Mouse (Mus musculus): ENCODE measurements at regions not wholly inside any gene's neighbourhood (a gene's known extent, or its start where the extent isn't known, plus 50 kb on each side); places are given as distances from the start of the nearest gene placed in this dataset.
"Not testable (repeated sequence)": the region's sequence is repeated elsewhere in the genome, so short reads cannot be mapped to it uniquely, and the experiment has no call there.

DNA sequence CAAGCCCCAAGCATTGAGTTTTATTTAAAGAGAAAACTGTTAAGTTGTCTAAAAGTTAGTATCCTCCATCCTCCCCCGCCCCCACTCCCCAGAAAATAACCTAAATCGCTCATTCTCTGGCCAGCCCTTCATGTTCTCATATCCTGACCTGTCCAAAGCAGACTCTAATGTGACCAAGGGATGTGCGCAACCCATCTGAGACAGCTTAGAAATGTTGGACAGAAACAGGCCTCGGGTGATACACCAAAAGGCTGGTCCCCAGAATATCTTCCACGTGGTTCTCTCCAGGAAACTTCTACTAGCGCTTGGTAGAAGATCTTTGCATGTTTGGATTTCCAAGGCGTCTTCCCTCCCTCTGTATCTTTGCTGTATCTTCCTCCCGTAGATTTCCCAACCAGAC lies 482.8 kb downstream of the Tns1 start:
- no peak for DNase-seq

DNA sequence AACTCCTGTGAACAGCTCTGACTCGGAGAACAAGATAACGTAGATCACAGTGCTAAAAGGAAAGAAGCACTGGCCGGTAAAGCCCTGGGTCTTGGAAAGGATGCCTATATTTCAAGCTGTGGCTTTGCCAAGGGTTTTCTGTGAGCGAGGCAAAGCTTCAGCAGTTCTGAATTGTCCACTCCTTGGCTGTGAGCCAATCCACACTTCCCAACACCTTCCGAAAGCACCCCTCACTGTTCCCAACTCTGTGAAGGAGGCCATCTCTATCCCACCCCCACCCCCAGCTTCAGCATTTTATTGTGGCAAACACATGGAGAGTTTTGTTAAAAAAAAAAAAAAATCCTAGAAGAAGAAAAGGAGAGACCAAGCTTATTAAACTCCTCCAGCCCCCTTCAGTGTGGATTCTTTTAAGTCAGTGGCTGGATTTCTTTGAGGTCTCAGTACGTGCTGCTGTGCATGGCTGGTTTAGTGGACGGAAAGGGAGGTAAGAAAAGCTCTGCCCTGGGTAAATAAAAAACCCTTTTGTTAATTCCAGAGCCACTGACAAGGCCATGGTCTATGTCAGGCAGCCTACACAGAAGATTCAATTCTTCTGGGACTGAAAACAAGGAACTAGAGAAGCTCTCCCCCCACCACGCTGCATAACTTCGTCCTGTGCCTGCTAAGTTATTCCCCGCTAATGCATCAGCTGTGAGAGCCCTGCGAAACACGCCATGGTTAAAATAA lies 483.4 kb downstream of the Tns1 start:
- DNase-seq: peak; percentile 32

DNA sequence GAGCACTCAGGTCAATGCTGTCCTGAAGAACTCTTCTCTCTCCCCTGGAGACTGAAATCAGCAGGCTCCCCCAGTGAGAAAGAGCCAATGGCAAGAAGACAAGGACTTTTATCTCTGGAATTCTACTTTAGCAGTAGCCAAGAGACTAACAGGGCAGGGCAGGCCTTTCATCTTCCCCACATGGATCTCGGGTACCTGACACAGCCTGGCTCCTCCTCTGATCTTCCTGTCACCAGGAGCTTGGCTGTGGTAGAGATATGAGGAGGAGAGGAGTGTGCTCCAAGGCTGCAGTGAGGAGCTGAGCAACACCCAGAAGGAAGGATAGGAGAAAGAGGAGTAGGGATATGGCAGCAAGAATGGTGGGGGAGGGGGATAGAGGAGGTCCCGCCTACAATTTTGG lies 488.5 kb downstream of the Tns1 start:
- no peak for DNase-seq

DNA sequence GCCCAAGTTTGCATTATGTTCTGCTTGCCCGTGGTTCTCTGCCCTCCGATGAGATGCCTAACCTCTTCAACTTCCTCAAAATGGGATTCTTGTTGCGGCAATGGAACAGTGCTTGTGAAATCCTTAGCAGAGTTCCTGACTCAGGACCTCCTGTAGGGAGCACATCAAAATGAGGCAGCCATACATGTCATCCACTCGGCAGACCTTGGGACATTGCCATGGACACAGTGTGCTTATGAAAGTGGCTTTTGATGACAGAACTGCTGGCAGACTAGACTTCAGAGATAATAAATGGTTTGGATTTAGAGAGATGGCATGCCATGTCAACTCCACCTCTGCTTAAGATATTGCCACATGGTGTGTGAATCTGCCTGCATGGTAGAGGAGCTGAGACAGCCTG lies 489.4 kb downstream of the Tns1 start:
- no peak for DNase-seq

DNA sequence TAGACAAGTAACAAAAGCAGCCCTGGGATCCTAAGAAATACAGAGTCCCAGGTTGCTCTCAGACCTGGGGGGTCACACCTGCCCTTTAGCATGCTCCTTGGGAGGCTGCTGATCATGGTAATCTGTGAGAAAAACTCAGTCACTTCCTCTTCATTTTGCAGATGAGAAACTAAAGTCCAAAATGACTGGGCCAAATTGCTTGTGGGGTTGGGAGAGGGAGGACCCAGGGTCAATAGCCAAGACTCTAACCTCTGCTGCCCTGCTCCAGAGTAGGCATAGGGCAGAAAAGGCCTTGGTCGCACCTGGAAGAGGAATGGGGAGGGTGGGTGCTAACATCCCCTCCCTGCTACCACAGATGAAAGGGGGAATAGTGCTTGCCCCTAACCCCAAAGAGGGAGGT lies 491.2 kb downstream of the Tns1 start:
- DNase-seq: no peak

DNA sequence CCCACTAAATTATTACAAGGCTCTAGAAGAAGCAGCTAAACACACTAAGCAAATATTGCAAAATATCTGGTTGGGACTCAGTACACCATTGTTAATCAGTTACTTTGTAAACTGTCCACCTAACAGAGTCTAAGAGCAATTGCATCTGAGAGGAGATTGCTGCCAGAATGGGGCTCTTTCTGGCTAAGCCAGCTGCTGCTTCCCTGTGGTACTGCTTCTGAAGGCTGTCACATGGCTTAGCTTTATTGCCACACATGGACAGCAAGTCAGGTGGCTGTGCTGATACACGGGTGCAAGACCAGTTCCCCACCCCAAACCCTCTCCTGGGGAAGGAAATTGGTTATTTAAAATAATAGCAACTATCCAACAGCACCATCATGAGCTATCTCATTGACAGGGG lies 493.9 kb downstream of the Tns1 start:
- DNase-seq: no peak

DNA sequence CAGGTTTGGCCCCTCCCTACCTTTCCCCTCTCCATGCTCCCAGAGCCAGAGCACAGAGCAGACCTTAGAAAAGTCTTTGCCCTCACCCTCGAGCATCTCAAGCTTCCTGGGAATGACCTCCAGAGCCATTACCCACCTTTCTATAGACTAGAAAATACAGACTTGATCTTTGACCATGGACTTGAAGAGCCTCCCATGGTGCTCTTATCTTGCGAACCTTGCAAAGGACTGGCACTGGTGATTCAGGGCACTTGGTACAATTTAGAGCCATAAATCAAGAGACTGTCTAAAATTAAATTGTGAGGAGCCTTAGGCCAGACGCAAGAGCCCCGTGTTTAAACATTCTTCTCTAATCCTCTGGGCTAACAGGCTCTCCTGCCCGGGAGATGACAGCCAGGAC lies 498.9 kb downstream of the Tns1 start:
- no peak for DNase-seq

DNA sequence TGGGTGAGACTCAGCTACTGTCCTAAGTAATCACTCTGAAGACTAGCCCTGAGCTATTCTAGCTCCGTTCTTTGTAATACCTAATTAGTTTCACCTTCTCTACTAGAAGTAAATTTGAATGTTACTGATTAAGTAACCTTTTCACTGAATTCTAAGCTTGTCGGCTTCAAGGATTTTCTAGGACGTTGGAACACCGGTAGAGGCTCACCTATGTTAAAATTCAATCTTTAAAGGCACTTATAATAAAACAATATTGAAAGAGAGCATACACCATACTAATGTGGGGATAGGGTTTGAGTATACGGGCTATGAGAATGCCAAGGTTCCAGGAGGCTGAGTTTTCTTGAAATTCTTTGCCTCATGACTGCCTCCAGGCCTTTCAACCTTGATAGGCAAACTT lies 503.1 kb downstream of the Tns1 start:
- not testable (repeated sequence) for DNase-seq

DNA sequence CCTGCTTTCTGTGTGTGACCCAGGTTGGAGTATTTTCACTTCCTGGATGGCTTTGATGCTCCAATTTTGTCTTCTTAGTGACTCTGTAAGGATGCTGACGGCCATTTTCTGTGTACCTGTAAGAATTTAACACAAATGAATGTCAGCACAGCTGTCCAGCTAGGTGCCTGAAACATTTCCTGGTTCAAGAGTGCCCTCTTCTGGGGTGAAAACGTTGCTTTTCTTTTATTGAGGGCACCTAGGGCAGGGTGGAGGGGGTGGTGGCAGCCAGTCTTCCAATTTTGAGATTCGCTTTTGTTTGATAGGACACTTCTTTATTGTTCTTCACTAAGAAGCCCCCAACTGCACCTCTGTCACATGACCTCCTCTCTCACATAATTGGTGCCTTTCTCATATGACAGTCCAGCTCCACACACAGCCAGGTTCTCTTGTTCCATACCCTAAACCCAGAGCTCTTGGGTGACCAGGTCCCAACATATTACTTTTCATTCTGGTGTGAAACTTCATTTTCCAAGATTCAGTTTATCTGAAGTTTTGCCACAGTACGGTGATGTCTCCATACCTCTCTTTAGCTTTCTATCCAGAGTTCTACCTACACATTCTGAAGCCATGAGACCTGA lies 505.6 kb downstream of the Tns1 start:
- DNase-seq: peak; percentile 74

DNA sequence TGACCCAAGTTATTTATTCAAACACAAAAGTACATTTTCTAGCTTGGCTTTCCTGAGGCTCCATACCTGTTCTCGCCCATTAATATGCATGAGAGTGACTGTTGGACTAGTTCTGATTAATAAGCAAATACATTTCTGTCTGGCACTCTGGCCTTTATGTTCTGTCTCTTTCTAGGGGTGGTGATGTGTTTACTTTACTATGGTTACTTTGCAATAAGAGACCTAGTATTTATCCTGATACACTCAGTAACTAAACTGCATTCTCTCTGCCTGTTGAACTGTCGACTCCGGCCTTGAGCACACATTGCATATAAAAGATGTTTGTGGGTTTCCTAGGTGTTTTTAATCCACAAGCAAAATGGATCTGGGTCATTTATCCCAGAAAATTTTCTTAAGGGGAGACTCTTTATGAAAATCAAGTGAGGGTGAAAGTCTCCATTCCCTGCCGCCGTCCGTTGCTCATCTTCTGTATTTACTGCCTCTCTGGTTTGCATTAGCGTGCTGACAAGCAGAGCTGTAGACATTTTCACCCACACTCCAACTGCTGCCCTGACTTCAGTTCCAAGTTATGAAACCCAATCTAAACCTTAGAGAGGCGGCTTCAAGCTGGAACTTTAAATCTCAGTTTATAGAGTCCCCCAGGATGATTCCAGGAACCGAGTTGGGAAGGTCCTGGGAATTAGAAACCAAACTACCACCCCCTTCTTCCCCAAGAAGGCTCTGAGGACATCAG lies 530.4 kb downstream of the Tns1 start:
- DNase-seq: no peak

DNA sequence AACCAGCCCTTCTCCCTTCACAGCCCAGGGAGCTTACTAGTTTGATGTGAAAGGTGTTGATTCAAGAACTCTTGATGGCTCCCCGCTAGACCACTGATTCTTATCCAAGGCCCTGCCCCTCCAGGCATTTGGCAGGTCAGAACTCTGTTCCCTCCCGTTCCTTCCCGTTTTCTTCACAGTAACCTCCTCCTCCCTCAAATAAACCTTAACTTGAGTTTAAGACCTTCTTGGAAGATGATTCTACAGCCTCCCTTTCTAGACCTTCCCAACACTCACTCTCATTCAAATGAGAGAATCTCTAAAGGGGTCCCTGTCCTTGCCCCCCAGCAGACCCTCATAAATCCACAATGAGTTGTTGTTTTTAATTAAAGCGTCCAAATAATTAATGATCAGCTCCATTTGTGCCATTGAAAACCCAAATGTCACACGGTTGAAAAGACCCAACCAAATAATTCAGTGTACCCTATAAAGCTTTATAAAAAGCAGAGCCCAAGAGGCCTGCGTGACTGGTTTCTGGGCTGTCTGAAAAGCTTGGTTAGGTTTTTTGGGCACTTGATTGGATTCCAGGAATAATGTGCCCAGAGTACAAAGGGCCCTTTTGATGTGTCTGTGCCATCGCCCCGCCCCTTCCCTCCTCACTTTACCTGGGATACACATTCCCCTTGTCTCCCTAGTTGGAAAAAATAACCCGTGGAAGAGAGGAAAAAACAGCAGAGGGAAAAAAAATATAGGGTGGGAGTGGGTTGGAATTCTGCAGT lies 532.7 kb downstream of the Tns1 start:
- peak; percentile 24 for DNase-seq

DNA sequence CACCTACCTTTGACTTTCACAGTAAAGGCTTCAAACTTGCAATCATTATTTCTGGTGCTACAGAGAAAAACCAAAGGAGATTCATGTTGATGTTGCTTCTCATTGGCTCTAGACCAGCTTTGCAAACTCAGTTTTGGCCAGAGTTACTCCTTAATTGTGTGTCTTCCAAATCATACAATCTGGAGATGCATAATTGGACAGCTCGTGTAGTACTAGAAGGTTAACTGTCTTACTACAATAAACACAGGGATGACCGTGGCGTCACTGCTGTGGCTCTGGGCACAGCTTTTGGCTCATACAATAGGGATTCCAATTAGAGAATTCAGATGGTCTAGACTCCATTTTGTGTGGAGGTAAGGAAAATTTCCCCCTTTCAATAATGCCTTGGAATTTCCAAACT lies 544.6 kb downstream of the Tns1 start:
- no peak for DNase-seq

DNA sequence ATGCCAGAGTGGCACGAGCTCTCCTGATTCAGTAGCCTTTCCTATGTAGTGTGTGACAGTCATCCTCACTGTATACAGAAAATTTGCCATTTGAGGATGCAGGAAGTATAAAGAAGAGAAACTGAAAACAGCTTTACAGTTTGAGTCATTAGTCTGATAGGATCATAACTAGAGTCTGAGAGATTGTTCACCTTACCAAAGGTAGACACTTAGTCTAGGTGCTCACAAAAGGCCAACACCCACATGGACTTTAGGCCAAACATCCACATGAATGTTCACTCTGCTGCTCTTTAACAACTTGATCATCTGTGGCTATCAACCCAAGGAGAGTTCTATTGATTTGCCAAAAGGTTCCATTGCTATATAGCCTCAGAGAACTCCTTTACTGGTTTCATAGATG lies 547.2 kb downstream of the Tns1 start:
- no peak for DNase-seq

DNA sequence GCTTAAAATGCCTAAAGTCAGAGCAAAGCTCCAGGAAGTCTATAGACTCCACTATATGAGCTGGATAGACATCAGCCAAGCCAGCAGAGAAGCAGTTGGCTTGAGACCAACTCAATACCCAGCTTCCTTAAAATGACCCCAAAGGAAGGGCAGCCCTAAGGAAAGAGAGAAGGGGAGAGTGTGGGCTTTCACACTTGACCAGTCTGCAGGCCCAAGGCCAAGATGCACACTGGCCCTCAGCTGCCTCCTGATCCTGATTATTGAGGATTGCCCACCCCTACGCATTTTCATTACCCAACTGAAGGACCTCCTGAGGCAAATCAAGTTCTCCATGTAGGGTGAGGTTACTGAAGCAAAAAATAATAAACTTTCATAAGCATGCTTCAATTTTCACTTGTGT lies 548.6 kb downstream of the Tns1 start:
- peak; percentile 16 for DNase-seq

DNA sequence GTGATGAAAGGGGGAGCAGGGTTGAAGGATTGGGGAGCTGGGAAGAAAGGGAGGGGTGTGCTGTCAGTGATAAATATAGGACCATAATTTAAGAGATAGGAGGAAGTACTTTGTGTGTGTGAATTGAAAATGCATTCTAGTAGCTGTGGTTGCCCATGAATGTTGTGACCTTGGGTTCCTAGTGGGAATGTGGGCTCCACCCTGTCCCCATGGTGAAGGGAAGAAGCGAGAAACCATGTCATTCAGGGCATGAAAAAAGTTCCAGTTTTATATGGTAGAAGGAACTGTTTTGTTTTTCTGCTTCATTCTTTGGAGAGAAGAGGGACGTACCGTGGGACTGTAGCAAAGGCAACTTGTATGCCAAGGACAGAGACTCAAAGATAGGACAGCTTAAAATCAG lies 553.3 kb downstream of the Tns1 start:
- no peak for DNase-seq

DNA sequence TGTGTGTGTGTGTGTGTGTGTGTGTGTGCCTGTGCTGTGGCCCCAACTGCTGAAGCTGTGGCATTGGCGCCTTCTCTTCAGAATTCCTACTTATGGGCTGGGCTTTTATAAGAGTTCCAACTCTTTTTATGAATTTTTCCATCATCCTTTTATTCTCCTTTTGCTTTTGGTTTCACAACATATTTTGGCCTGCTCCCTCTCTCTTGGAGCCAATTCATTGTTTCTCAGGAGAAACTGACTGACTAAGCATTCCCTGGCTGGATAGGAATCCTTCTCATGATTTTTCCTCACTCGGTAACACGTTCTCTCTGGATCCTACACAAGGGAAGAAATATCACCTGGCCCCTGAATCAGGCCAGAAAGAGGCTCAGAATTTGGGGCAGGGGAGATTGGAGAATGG lies 551.1 kb upstream of the Tnp1 start:
- no peak for DNase-seq

DNA sequence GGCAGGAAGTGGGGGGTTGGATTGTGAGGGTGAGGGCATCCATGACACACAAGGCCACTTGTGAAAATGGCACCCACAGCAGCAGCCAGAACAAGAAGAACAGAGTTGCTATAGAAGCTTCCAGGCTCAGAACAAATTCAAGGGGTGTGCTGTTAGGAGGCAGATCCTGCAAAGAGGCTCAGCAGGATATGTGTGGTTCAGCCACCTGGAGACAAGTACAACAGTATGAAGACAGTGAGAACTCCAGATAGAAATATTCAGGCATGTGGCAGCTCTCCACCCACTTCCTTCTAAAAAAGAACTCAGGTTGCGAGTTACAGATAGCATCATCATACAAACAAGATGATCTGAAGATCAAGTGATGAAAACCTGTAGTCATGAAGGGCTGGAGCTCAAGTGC lies 544.9 kb upstream of the Tnp1 start:
- DNase-seq: no peak

DNA sequence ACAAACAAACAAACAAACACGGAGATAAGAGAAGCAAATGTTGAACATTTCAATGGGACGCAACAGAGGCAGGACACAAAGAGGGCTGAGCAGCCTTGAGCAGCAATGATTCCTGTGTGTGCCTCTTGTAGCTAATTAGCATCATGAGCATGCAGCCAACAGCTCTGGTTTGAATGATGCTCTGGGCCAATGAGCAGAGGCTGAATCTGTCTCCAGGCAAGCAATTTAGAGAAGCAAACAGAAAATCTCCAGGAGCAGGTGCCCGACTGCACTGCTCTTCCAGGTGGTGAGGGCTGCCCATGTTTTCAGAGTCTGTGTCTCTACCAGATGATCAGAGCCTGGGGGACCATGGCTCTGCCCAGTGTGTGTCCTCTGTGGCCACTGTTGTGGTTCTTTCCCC lies 532.2 kb upstream of the Tnp1 start:
- no peak for DNase-seq

DNA sequence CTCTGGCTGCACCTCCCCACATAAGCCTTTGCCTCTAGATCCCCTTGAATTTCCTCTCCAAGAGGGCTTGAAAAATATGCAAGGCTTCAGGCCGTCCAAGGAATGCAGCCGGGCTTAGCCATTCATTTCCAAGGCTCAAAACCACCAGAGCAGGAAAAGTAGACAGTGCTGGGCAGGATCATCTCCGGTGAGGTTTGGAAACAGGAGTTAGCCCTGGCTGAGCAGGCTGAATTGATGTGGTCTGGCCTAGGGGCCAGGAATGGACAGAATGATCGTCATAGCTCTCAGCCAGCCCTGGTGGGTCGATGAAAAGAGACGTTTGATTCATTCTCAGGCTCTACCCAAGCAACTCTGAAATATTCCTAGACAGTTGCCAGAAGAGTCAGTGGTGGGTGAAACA lies 529.7 kb upstream of the Tnp1 start:
- DNase-seq: peak; percentile 37

DNA sequence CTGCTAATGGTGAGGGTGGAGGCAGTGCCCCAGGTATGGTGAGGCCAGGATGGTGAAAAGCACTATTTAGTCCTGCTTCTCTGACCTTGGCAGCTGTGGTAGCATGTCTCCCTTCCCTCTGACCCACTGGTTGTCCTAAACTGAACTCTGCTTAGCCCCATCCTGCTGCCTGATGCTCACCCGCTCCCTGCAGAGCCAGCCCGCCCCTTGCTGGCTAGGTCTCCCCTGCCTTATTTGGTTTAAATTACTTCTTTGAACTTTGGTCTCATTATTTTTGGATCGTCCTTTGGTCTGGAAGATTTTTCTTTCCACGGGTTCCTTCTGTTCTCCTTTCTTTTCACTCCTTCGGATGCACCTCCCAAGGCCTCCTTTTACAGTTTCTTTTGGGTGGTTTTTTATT lies 525.7 kb upstream of the Tnp1 start:
- DNase-seq: peak; percentile 37

DNA sequence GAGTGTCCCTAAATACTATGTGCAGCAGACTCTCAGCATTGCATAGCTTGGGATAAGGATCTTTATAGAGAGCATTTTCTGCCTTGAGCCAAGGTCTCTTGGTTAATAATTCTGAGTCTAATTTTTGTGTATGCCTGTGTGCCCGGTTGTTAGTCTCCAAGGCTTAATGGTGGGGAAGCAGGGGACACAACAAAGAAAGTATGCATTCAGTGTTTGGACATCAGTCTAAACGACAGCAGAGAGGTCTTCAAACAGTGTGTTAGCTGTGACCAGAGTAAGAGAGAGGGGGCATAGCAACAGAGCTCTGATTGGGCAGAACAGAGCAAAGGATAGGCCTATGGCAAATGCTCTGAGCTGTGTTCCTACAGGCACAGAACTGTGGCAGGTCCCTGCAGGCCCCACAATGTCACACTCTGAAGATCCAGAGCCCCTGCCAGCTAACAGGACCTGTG lies 522.7 kb upstream of the Tnp1 start:
- DNase-seq: peak; percentile 37

DNA sequence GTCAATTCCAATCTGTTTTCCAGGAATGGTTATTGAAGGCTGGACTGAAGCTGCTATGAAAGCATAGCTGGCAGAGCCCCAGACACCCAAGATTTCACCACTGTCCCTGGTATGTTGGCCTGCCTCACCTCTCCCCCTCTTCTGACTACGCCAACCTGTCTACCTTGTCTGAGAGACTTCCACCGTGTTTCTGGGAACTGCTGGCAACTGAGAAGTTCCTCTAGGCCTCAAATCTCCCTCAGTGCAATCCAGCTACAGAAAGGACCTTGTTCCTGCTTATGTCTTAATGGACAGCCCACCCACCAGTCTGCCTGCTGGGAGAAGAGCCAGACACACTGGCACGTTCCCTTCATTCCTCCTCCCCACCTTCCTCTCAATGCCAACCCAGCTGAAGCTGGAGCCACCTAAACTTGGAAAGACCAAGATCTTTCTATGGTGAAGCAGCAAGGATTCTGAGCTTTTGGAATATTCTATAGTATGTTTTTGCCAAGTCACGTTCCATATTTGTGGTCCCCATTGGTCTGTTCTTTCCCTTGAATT lies 520.1 kb upstream of the Tnp1 start:
- no peak for DNase-seq

DNA sequence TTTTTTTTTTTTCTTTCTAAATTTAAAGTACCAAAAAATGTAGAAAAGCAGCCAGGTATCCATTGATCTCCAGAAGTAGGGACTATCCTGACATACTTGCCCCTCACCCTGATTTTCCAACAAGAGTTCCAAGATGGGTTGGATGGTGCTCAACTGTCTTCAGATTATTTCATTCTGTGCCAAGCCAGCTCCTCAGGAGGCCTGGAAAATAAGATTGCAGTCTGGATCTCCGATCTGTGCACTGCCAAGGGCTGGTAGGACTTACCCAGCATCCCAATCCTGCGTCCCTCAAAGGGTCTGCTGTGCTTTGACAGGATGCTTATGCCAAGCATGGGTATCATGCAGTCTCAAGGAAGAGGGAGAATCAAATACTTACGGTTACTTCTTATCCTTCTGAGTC lies 517.8 kb upstream of the Tnp1 start:
- DNase-seq: no peak
